Mouse (Mus musculus) erythroblast, embryonic 14.5 days (primary cell): ENCODE measurements around the gene Ankub1. TPM values are rescaled to one million over a fixed set of nuclear protein-coding genes. Genes with fewer than 3 reads are reported as not detected.
A peak's percentile ranks its signal among the peaks of the same experiment; 100 is the strongest.

Experiments used
- H3K27me3 ChIP-seq: 2 replicates; pipeline ENCODE4 v1.6.1; 2012; ENCODE audit warnings: inconsistent platforms; ENCODE audit not compliant: control insufficient read depth
- H3K36me3 ChIP-seq: 2 replicates; pipeline ENCODE4 v1.6.1; 2012; ENCODE audit warnings: mild to moderate bottlenecking, inconsistent platforms; ENCODE audit not compliant: control insufficient read depth
- H3K4me1 ChIP-seq: 2 replicates; pipeline ENCODE4 v1.6.1; 2012; ENCODE audit warnings: inconsistent platforms; ENCODE audit not compliant: control insufficient read depth
- H3K4me3 ChIP-seq: replicated peaks from 2 replicates; pipeline ENCODE3; 2012; ENCODE audit warnings: moderate library complexity, mild to moderate bottlenecking, inconsistent platforms
- H3K9me3 ChIP-seq: 2 replicates; pipeline ENCODE4 v1.6.1; 2012; ENCODE audit warnings: low read length, inconsistent platforms, mixed read lengths; ENCODE audit not compliant: control insufficient read depth
- GATA1 ChIP-seq: IDR thresholded peaks from 2 replicates; pipeline ENCODE4 v1.6.1; 2012; ENCODE audit warnings: low read length, inconsistent platforms, mixed read lengths
- TAL1 ChIP-seq: IDR thresholded peaks from 3 replicates; pipeline ENCODE4 v1.6.1; 2012; ENCODE audit warnings: low read length, inconsistent platforms, mixed read lengths
- polyA plus RNA-seq: library from polyadenylated mRNA; stranded (reverse); fragments of >175 nt; gene quantifications from 2 replicates; pipeline ENCODE4 v1.2.3, GENCODE M21; 2012

Ankub1 gene
- polyA plus RNA-seq, 1 experiment = not detected

GRCm38 (mm10) chr3:57652485-57652884 lies 40.1 kb downstream of the Ankub1 start:
- H3K9me3 ChIP-seq = no peaks in the 10 kb centered on the region
- no peak overlapping the region for H3K4me3 ChIP-seq
- no peaks in the 10 kb centered on the region for H3K27me3 ChIP-seq
- peaks cover 5% of the 10 kb centered on the region for H3K4me1 ChIP-seq
- TF ChIP-seq GATA1 (no peak), TAL1 (no peak)
- H3K36me3 ChIP-seq = peaks cover 2% of the 10 kb centered on the region; the same call in 1 of the 2 replicates

- Histone ChIP-seq H3K4me3 (peak overlapping the region; percentile 90), H3K27me3 (no peaks in the 10 kb centered on the region), H3K4me1 (peaks cover 5% of the 10 kb centered on the region), H3K9me3 (no peaks in the 10 kb centered on the region), H3K36me3 (peaks cover 2% of the 10 kb centered on the region; the same call in 1 of the 2 replicates)
- TF ChIP-seq TAL1 = no peak
These were observed 40.7 kb downstream of the Ankub1 start for GRCm38 (mm10) chr3:57651865-57652259.

GRCm38 (mm10) chr3:57651231-57651864 lies 41.3 kb downstream of the Ankub1 start, which contains the start of gene Commd2:
Commd2 (minus strand) TSS chr3:57651715.
- peaks cover 5% of the 10 kb centered on the region for H3K4me1 ChIP-seq
- H3K27me3 ChIP-seq = no peaks in the 10 kb centered on the region
- TF ChIP-seq GATA1 = no peak
- TF ChIP-seq TAL1 = no peak
- no peaks in the 10 kb centered on the region for H3K9me3 ChIP-seq
- H3K4me3 ChIP-seq = peak within 1 kb of the TSS; percentile 90
- H3K36me3 ChIP-seq = peaks cover 7% of the 10 kb centered on the region

GRCm38 (mm10) chr3:57643191-57643590 lies 49.4 kb downstream of the Ankub1 start:
- no peak overlapping the region for H3K4me3 ChIP-seq
- no peaks in the 10 kb centered on the region for H3K9me3 ChIP-seq
- TF ChIP-seq TAL1 (no peak), GATA1 (no peak)
- no peaks in the 10 kb centered on the region for H3K27me3 ChIP-seq
- H3K4me1 ChIP-seq = no peaks in the 10 kb centered on the region
- H3K36me3 ChIP-seq = peaks cover 19% of the 10 kb centered on the region

- no peaks in the 10 kb centered on the region for H3K9me3 ChIP-seq
- H3K27me3 ChIP-seq = no peaks in the 10 kb centered on the region
- H3K36me3 ChIP-seq = no peaks in the 10 kb centered on the region
- H3K4me1 ChIP-seq = no peaks in the 10 kb centered on the region
- no peak for TF ChIP-seq GATA1
- TF ChIP-seq TAL1 = no peak
- no peak overlapping the region for H3K4me3 ChIP-seq
These were observed 55.0 kb downstream of the Ankub1 start for GRCm38 (mm10) chr3:57637596-57637995.

- no peaks in the 10 kb centered on the region for H3K36me3 ChIP-seq
- TF ChIP-seq TAL1 = no peak
- no peak for TF ChIP-seq GATA1
- no peaks in the 10 kb centered on the region for H3K9me3 ChIP-seq
- no peak overlapping the region for H3K4me3 ChIP-seq
- H3K4me1 ChIP-seq = no peaks in the 10 kb centered on the region
- H3K27me3 ChIP-seq = no peaks in the 10 kb centered on the region
These were observed 57.7 kb downstream of the Ankub1 start for GRCm38 (mm10) chr3:57634763-57635487.

- H3K4me1 ChIP-seq = no peaks in the 10 kb centered on the region
- no peaks in the 10 kb centered on the region for H3K36me3 ChIP-seq
- no peak overlapping the region for H3K4me3 ChIP-seq
- no peaks in the 10 kb centered on the region for H3K27me3 ChIP-seq
- TF ChIP-seq TAL1 = no peak
- no peak for TF ChIP-seq GATA1
- no peaks in the 10 kb centered on the region for H3K9me3 ChIP-seq
These were observed 65.6 kb downstream of the Ankub1 start for GRCm38 (mm10) chr3:57626954-57627513.

- TF ChIP-seq GATA1 (no peak), TAL1 (no peak)
- H3K4me3 ChIP-seq = no peak overlapping the region
These were observed 67.2 kb downstream of the Ankub1 start for GRCm38 (mm10) chr3:57625275-57625997.

GRCm38 (mm10) chr3:57619718-57620117 lies 72.9 kb downstream of the Ankub1 start:
- Histone ChIP-seq H3K4me1 (no peaks in the 10 kb centered on the region), H3K27me3 (no peaks in the 10 kb centered on the region), H3K9me3 (no peaks in the 10 kb centered on the region), H3K36me3 (no peaks in the 10 kb centered on the region), H3K4me3 (no peak overlapping the region)
- TF ChIP-seq TAL1 (no peak), GATA1 (no peak)

More at GRCm38 (mm10) chr3:57625275-57625997, 67.2 kb downstream of the Ankub1 start:
- Histone ChIP-seq H3K27me3 (no peaks in the 10 kb centered on the region), H3K36me3 (no peaks in the 10 kb centered on the region), H3K9me3 (no peaks in the 10 kb centered on the region), H3K4me1 (no peaks in the 10 kb centered on the region)
